In the genomic region with DNA sequence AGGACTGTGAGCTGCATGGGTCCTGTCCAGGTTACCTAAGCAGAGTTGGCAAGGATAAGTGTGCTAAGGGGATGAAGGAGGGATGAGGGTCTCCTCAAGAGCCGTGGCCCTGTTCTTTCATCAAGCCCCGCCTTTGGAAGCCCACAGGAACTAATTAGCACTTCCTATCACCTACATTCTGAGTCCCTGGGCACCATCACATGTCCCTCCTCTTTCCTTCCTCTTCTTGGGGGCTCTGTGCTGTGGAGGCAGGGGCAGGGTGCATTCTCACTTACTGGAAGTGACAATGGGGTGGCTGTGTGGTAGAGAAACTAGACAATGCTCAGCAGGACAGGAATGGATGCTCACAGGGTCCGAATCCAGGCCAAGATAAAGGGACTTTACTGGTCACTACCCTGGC, we compare ENCODE assay signal across 7 mouse cellular contexts. TPM values are rescaled to one million over a fixed set of nuclear protein-coding genes. Genes with fewer than 3 reads are reported as not detected.
DNase-seq lines count a peak whose midpoint lies in the region; ATAC-seq and TF ChIP-seq lines count a peak whose summit lies in the region.

No protein-coding gene starts in this region.

- no peaks in the 10 kb centered on the region for H3K9me3 ChIP-seq in embryonic facial prominence, embryonic 10.5 days
- no peaks in the 10 kb centered on the region for H3K9me3 ChIP-seq in hindbrain, embryonic 16.5 days (ENCODE audit: control insufficient read depth, low read length)
- H3K9me3 ChIP-seq in midbrain, embryonic 16.5 days (replicated peaks; ENCODE audit: control insufficient read depth, low read length, poor library complexity, severe bottlenecking) = no peaks in the 10 kb centered on the region

- H3K4me3 ChIP-seq in layer of hippocampus, adult 2 months = no peak overlapping the region
- no peak overlapping the region for H3K4me3 ChIP-seq in embryonic facial prominence, embryonic 10.5 days
- H3K4me3 ChIP-seq in hindbrain, embryonic 16.5 days (ENCODE audit: low read length) = no peak overlapping the region
- no peak overlapping the region for H3K4me3 ChIP-seq in midbrain, embryonic 16.5 days (ENCODE audit: low read depth, low read length)

- no peak overlapping the region for H3K9ac ChIP-seq in hindbrain, embryonic 16.5 days (ENCODE audit: low read depth, low read length)
- H3K9ac ChIP-seq in midbrain, embryonic 16.5 days (ENCODE audit: low read depth, low read length) = no peak overlapping the region

- DNase-seq in layer of hippocampus, adult 2 months (ENCODE audit: low spot score in 2 of 2) = no peak
- no peak for DNase-seq in layer of hippocampus, adult 11-12 months (ENCODE audit: low spot score)
- DNase-seq in embryonic facial prominence, embryonic 10.5 days (ENCODE audit: low spot score) = no peak
- no peak for DNase-seq in ovary, adult 18-20 months (ENCODE audit: low spot score)
- no peak for DNase-seq in right cerebral cortex, postnatal 36 days (ENCODE audit: low spot score in 2 of 2)

- no peak overlapping the region for H3K4me2 ChIP-seq in hindbrain, embryonic 16.5 days (ENCODE audit: low read length)
- no peak overlapping the region for H3K4me2 ChIP-seq in midbrain, embryonic 16.5 days (ENCODE audit: low read length)

- WGBS in embryonic facial prominence, embryonic 10.5 days = 42% methylated on average over 3 of the region's 3 CpGs
- WGBS in hindbrain, embryonic 16.5 days = 47% methylated on average over 3 of the region's 3 CpGs
- 35% methylated on average over 3 of the region's 3 CpGs for WGBS in midbrain, embryonic 16.5 days

- no peaks in the 10 kb centered on the region for H3K27me3 ChIP-seq in embryonic facial prominence, embryonic 10.5 days (replicated peaks; ENCODE audit: low read depth, poor library complexity, severe bottlenecking)
- no peaks in the 10 kb centered on the region for H3K27me3 ChIP-seq in hindbrain, embryonic 16.5 days (replicated peaks; ENCODE audit: control insufficient read depth, insufficient read depth, low read length)
- H3K27me3 ChIP-seq in midbrain, embryonic 16.5 days (ENCODE audit: control insufficient read depth, insufficient read depth, low read depth, low read length) = no peaks in the 10 kb centered on the region

- H3K4me1 ChIP-seq in embryonic facial prominence, embryonic 10.5 days = peaks cover 45% of the 10 kb centered on the region
- peaks cover 14% of the 10 kb centered on the region for H3K4me1 ChIP-seq in hindbrain, embryonic 16.5 days (ENCODE audit: control insufficient read depth, insufficient read depth, low read depth, low read length)
- H3K4me1 ChIP-seq in midbrain, embryonic 16.5 days (ENCODE audit: control insufficient read depth, insufficient read depth, low read length) = peaks cover 15% of the 10 kb centered on the region

- ATAC-seq in hindbrain, embryonic 16.5 days = no peak
- no peak for ATAC-seq in midbrain, embryonic 16.5 days

- H3K36me3 ChIP-seq in embryonic facial prominence, embryonic 10.5 days (replicated peaks) = no peaks in the 10 kb centered on the region
- H3K36me3 ChIP-seq in hindbrain, embryonic 16.5 days (ENCODE audit: control insufficient read depth, insufficient read depth, low read length) = no peaks in the 10 kb centered on the region
- H3K36me3 ChIP-seq in midbrain, embryonic 16.5 days (ENCODE audit: control insufficient read depth, insufficient read depth, low read length) = no peaks in the 10 kb centered on the region

- H3K27ac ChIP-seq in layer of hippocampus, adult 2 months = peak overlapping the region; percentile 71
- peak overlapping the region; percentile 67 for H3K27ac ChIP-seq in embryonic facial prominence, embryonic 10.5 days (replicated peaks)
- H3K27ac ChIP-seq in hindbrain, embryonic 16.5 days (ENCODE audit: low read depth, low read length) = 0 out of 2 replicates have a peak overlapping the region, but pooled peaks have one; percentile 34
- H3K27ac ChIP-seq in midbrain, embryonic 16.5 days (ENCODE audit: low read length) = peak overlapping the region; percentile 47; the same call in 1 of the 2 replicates

- no peak for TF ChIP-seq CTCF in layer of hippocampus, adult 2 months (conservative IDR thresholded peaks at IDR 0.05)

RNA-seq across cellular contexts. Expression of a gene that starts 3.4 kb away (rescaled TPM):
- total RNA-seq in layer of hippocampus, adult 2 months (2021) = 100 to 1,000 TPM; 718 to 729 TPM
- polyA plus RNA-seq in embryonic facial prominence, embryonic 10.5 days (2016; fragmentation: Nextera tagmentation; extraction: Ambion mirVana) = 642 and 655 TPM in 2 replicates
- polyA plus RNA-seq in hindbrain, embryonic 16.5 days (2015; fragmentation: Nextera tagmentation; extraction: Ambion mirVana) = 1,017 and 1,097 TPM in 2 replicates
- polyA plus RNA-seq in midbrain, embryonic 16.5 days (2015; fragmentation: Nextera tagmentation; extraction: Ambion mirVana) = 1,246 and 1,252 TPM in 2 replicates

RNA-seq across cellular contexts. Expression of a gene that starts 18.8 kb away (rescaled TPM):
- 1 to 10 TPM; 5.0 to 6.7 TPM for total RNA-seq in layer of hippocampus, adult 2 months (2021)
- polyA plus RNA-seq in embryonic facial prominence, embryonic 10.5 days (2016; fragmentation: Nextera tagmentation; extraction: Ambion mirVana) = 0.16 TPM in 1 of 2 replicates, not detected in the other
- polyA plus RNA-seq in hindbrain, embryonic 16.5 days (2015; fragmentation: Nextera tagmentation; extraction: Ambion mirVana) = 0.34 TPM in 1 of 2 replicates, not detected in the other
- not detected in 2 replicates for polyA plus RNA-seq in midbrain, embryonic 16.5 days (2015; fragmentation: Nextera tagmentation; extraction: Ambion mirVana)
